Mouse (Mus musculus) spleen, adult 2 months (tissue): ENCODE data around the gene Pnma5.
"Not testable (repeated sequence)": the region's sequence is repeated elsewhere in the genome, so short reads cannot be mapped to it uniquely, and the experiment has no call there.

ENCODE experiments used
- CTCF ChIP-seq: fragments of 200-500 bp; IDR thresholded peaks from 2 replicates; pipeline ENCODE4 v1.5.1; 2011; ENCODE audit warnings: mild to moderate bottlenecking, inconsistent platforms; ENCODE audit not compliant: insufficient read depth, insufficient read length, insufficient replicate concordance; ENCODE audit errors: extremely low read depth
- POLR2A ChIP-seq: fragments of 200-500 bp; IDR thresholded peaks from 2 replicates; pipeline ENCODE4 v1.6.1; 2011; ENCODE audit warnings: low read depth, low read length, inconsistent platforms

DNA sequence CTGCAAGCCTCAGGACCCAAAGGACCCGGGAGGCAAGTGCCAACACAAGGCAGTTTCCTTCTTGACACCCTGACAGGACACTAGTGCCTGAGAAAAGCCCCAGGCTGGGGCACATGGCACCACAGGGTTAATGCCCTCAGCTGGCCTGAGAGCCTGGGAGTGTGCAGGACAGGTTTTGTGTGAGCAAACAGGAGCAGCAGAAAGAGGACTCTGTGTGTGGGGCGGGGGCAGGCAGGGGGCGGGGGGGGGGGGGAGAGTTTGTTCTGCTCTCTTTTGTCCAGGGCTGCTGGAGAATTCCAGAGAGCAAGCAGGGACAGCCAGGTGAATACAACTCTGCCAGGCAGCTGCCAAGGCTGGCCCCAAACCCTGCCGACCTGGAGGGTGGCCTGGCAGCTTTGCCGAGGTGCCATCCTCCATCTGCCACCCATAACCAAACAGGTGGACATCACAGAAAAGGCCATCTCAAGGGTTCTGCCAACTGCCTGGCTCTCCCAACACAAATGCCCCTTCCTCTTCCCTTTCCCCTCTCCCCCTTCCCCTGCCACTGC lies 29.9 kb upstream of the Pnma5 start:
- not testable (repeated sequence) for TF ChIP-seq CTCF, POLR2A
